Mouse (Mus musculus) midbrain, embryonic 10.5 days (tissue): ENCODE measurements at regions not wholly inside any gene's neighbourhood (a gene's known extent, or its start where the extent isn't known, plus 50 kb on each side); places are given as distances from the start of the nearest gene placed in this dataset.

Experiments
- DNase-seq: peaks from one replicate; pipeline ENCODE4 v3.0.0-alpha.2; 2017; ENCODE audit warnings: low spot score
- H3K27ac ChIP-seq: fragments of 300-500 bp; sonication (generic); replicated peaks from 2 replicates; pipeline ENCODE4 v1.5.1; 2016; ENCODE audit warnings: mild to moderate bottlenecking
- H3K27me3 ChIP-seq: fragments of 300-500 bp; sonication (generic); 2 replicates; pipeline ENCODE4 v1.6.1; 2016; ENCODE audit warnings: low read depth, mild to moderate bottlenecking; ENCODE audit not compliant: poor library complexity, severe bottlenecking
- H3K36me3 ChIP-seq: fragments of 300-500 bp; sonication (generic); 2 replicates; pipeline ENCODE4 v1.6.1; 2016; ENCODE audit warnings: mild to moderate bottlenecking, moderate library complexity
- H3K4me1 ChIP-seq: fragments of 300-500 bp; sonication (generic); 2 replicates; pipeline ENCODE4 v1.6.1; 2016
- H3K4me3 ChIP-seq: fragments of 300-500 bp; sonication (generic); 2 replicates; pipeline ENCODE4 v1.5.1; 2016; ENCODE audit warnings: mild to moderate bottlenecking, moderate library complexity
- H3K9me3 ChIP-seq: fragments of 300-500 bp; sonication (generic); replicated peaks from 2 replicates; pipeline ENCODE4 v1.6.1; 2016; ENCODE audit warnings: mild to moderate bottlenecking
- WGBS: fragments of 180-500 bp; shearing (Covaris S2); methylation state at CpG from one replicate; pipeline ENCODE4 v1.1.7; 2016; 5-methylcytosine and 5-hydroxymethylcytosine counted together

GRCm38 (mm10) chr10:122619406-122620116 is 59.0 kb upstream of the Ppm1h start:
- Histone ChIP-seq H3K4me1 (peaks cover 20% of the 10 kb centered on the region), H3K27me3 (no peaks in the 10 kb centered on the region), H3K36me3 (no peaks in the 10 kb centered on the region), H3K27ac (0 out of 2 replicates have a peak overlapping the region, but pooled peaks have one; percentile 33), H3K9me3 (no peaks in the 10 kb centered on the region), H3K4me3 (no peak overlapping the region)
- DNase-seq, result no peak
- WGBS, result 66% methylated on average over 16 of the region's 16 CpGs
